Mouse (Mus musculus) liver, embryonic 13.5 days (tissue): Measurements from ENCODE around the gene Padi1. TPM values are rescaled to one million over a fixed set of nuclear protein-coding genes. Genes with fewer than 3 reads are reported as not detected.
A peak's percentile ranks its signal among the peaks of the same experiment; 100 is the strongest.

ENCODE experiments used
- ATAC-seq: fragments of 200-750 bp; cut with Nextera tagmentation; 2 replicates; pipeline ENCODE4 v1.8.0; 2017; ENCODE audit warnings: low read depth, mild to moderate bottlenecking, moderate number of reproducible peaks, moderate library complexity
- DNase-seq: peaks from one replicate; pipeline ENCODE4 v3.0.0; 2022
- H3K27ac ChIP-seq: fragments of 300-500 bp; sonication (generic); 2 replicates; pipeline ENCODE4 v1.5.1; 2015; ENCODE audit warnings: moderate library complexity, mild to moderate bottlenecking, inconsistent platforms
- H3K27me3 ChIP-seq: fragments of 300-500 bp; sonication (generic); 2 replicates; pipeline ENCODE4 v1.6.1; 2015; ENCODE audit warnings: mild to moderate bottlenecking, inconsistent platforms
- H3K36me3 ChIP-seq: fragments of 300-500 bp; sonication (generic); 2 replicates; pipeline ENCODE4 v1.6.1; 2015; ENCODE audit warnings: mild to moderate bottlenecking, inconsistent platforms
- H3K4me1 ChIP-seq: fragments of 300-500 bp; sonication (generic); replicated peaks from 2 replicates; pipeline ENCODE4 v1.6.1; 2015; ENCODE audit warnings: inconsistent platforms
- H3K4me2 ChIP-seq: fragments of 300-500 bp; sonication (generic); 2 replicates; pipeline ENCODE4 v1.6.1; 2015; ENCODE audit warnings: inconsistent platforms, mild to moderate bottlenecking, moderate library complexity
- H3K4me3 ChIP-seq: fragments of 300-500 bp; sonication (generic); replicated peaks from 2 replicates; pipeline ENCODE4 v1.5.1; 2015; ENCODE audit warnings: mild to moderate bottlenecking, inconsistent platforms
- H3K9ac ChIP-seq: fragments of 300-500 bp; sonication (generic); 2 replicates; pipeline ENCODE4 v1.6.1; 2015; ENCODE audit warnings: mild to moderate bottlenecking, inconsistent platforms
- H3K9me3 ChIP-seq: fragments of 300-500 bp; sonication (generic); replicated peaks from 2 replicates; pipeline ENCODE4 v1.6.1; 2016; ENCODE audit warnings: inconsistent platforms
- WGBS: fragments of 180-500 bp; shearing (Covaris S2); methylation state at CpG from one replicate; pipeline ENCODE4 v1.1.7; 2015; ENCODE audit not compliant: insufficient replicate concordance; 5-methylcytosine and 5-hydroxymethylcytosine counted together
- polyA plus RNA-seq: library from polyadenylated mRNA; unstranded; fragments of >200 nt; fragmentation: Nextera tagmentation; extraction: Ambion mirVana; gene quantifications from 2 replicates; pipeline ENCODE4 v1.2.1, GENCODE M21; 2015

Padi1 gene
- polyA plus RNA-seq, 1 experiment from 2014 or later = 0.03 TPM

DNA sequence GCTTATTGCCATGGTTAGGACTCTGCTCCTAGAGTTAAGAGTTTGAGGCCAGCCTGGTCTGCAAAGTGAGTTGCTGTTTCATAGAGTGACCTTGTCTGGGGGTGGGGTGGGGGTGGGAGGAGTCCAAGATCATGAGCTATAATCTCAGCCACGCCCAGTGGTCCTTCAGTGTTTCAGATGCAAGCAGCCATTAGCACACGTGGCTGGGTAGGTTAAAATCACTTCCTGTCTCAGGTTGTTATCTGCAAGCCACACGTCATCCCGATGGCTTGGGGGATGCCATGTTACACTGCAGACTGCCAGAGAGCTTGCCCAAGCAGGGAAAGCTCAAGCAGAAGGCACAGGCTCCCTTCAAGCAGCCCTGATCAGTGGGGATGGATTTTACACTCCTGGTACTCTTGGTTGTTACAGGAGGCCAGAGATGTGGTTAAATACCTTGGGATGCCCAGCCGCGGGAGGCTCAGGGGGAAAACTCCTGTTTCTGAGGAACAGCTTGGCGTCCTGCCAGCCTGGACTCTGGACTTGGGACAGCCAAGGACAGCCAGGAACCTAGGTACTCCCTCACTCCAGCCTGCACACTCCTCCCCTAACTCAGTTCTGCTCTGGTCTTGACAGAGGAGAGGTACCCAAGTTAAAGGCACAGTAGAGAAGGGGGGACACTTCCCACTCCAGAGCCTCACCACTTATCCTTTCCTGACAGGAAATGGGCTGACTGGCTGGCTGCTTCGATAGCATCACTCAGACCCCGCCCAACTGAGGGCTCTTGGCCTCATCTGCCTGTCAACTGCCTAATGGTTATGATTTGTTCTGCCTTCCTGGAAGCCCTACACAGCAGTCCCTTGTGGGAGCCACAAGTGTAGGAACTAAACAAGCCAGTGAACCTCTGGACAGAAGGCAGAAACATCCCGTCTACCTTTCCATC lies 29.3 kb downstream of the Padi1 start:
- ATAC-seq (peak; percentile 56), DNase-seq (peak; percentile 70)
- 0 out of 2 replicates have a peak overlapping the region, but pooled peaks have one; percentile 8 for H3K27ac ChIP-seq
- 0 out of 2 replicates have a peak overlapping the region, but pooled peaks have one; percentile 9 for H3K9ac ChIP-seq
- no peaks in the 10 kb centered on the region for H3K9me3 ChIP-seq
- peaks cover 15% of the 10 kb centered on the region; the same call in 1 of the 2 replicates for H3K27me3 ChIP-seq
- 4% methylated on average over 10 of the region's 10 CpGs for WGBS
- no peaks in the 10 kb centered on the region for H3K36me3 ChIP-seq
- H3K4me3 ChIP-seq = no peak overlapping the region
- H3K4me1 ChIP-seq = peaks cover 60% of the 10 kb centered on the region
- peak overlapping the region; percentile 79 for H3K4me2 ChIP-seq

GRCm38 (mm10) chr4:140815496-140815895 lies 30.1 kb downstream of the Padi1 start:
- 17% methylated on average over 5 of the region's 5 CpGs for WGBS
- H3K4me1 ChIP-seq = peaks cover 66% of the 10 kb centered on the region
- peak overlapping the region; percentile 79 for H3K4me2 ChIP-seq

DNA sequence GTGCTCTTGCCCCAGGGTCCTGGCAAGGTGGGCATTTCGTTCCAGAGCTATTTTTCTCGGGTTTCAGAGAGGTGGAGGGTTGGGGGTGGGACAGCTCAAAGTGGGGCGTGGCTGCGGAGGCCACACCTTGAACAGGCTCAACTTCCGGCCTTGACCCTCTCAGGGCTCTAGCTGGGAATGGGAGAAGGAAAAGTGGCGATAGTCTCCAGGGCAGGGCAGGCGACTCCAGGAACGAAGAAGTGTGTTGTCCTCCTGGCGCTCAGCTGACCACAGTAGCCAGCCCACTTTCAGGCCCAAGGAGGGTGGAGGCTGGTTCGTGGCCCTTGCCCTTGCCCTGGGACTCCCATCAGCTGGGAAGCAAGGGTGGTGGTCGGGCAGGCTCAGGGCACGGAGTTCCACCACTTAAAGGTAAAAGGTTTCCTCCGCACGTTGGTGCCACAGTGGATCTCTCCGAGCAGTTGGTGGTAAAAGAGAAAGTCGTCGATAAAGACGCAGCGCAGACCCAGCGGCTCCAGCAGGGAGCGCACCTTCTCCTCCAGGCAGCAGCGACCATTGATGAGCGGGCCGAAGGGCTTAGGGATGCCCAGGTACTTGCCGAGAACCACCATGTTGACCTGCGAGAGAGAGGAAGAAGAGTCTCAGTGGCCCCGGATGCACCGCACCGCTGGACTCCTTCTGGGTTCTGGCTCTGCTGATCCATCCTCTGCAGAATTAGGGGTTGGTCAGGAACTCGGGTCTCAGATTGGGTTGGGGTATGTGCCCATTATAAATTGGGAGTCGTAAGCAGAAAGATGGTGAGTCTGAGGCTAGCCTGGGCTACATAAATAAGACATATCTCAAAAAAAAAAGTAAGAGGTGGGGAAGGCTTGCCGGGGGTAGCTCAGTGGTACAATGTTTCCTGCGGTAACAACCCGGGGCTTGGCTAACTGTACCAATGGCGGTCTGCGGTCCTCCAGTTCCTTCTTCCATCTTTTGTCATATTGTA lies 31.0 kb downstream of the Padi1 start:
- Histone ChIP-seq H3K9ac (peak overlapping the region; percentile 67), H3K9me3 (no peaks in the 10 kb centered on the region), H3K36me3 (no peaks in the 10 kb centered on the region), H3K4me1 (peaks cover 76% of the 10 kb centered on the region), H3K27me3 (peaks cover 15% of the 10 kb centered on the region; the same call in 1 of the 2 replicates), H3K27ac (no peak overlapping the region), H3K4me3 (peak overlapping the region; percentile 65), H3K4me2 (peak overlapping the region; percentile 79)
- DNase-seq (peak; percentile 22), ATAC-seq (peak; percentile 43; the same call in 1 of the 2 replicates)
- WGBS = 19% methylated on average over 36 of the region's 36 CpGs

More at GRCm38 (mm10) chr4:140815496-140815895, 30.1 kb downstream of the Padi1 start:
- H3K9me3 ChIP-seq = no peaks in the 10 kb centered on the region
- ATAC-seq (peak; percentile 27; the same call in 1 of the 2 replicates), DNase-seq (no peak)
- peak overlapping the region; percentile 9; the same call in 1 of the 2 replicates for H3K9ac ChIP-seq
- no peak overlapping the region for H3K27ac ChIP-seq
- peaks cover 15% of the 10 kb centered on the region; the same call in 1 of the 2 replicates for H3K27me3 ChIP-seq
- H3K36me3 ChIP-seq = no peaks in the 10 kb centered on the region
- no peak overlapping the region for H3K4me3 ChIP-seq

DNA sequence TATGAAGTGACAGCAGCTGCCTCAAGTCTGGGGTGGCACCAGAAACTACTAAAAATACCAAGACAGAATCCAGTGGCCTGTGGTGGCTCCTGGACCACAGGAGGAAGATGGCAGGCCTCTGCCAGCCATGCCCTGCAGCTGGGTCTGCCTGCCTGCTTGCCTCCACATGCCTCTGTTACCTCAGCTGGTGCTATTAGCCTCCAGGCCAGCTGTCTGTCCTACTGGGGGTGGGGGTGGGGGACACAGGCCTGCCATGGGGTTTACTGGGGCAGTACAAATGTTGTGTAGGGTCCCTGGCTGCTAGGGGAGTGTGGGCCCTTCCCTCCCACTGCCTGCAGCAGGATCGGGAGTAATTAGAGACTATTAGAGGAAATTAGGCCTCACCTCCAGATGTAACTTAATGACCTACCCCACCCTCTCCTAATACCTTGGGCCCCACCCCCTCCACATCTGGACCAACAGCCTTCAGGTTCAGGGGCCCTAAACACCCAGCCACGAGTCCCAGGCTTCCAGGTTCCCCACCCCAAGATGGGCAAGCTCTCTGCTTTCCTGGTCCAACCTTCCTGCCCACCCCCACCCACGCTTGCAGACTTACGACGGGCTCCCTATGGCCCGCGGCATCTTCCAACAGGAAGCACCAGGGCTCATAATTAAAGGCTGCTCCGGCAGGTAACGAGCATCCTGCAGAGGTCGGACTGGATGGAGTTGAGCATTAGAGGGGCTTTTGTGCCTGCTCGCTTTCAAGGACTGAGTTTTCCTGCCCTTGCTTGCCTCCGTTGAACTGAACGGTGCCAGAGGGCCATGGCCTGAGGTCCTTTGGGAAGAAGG lies 32.0 kb downstream of the Padi1 start:
- WGBS = 39% methylated on average over 13 of the region's 13 CpGs
- no peak overlapping the region for H3K27ac ChIP-seq
- peaks cover 85% of the 10 kb centered on the region for H3K4me1 ChIP-seq
- no peaks in the 10 kb centered on the region for H3K36me3 ChIP-seq
- ATAC-seq (no peak), DNase-seq (no peak)
- H3K27me3 ChIP-seq = peaks cover 16% of the 10 kb centered on the region
- H3K9ac ChIP-seq = peak overlapping the region; percentile 67; the same call in 1 of the 2 replicates
- peak overlapping the region; percentile 79 for H3K4me2 ChIP-seq
- peak overlapping the region; percentile 65 for H3K4me3 ChIP-seq
- H3K9me3 ChIP-seq = no peaks in the 10 kb centered on the region

- WGBS = 11% methylated on average over 11 of the region's 14 CpGs
These were observed 33.0 kb downstream of the Padi1 start for GRCm38 (mm10) chr4:140812609-140813008.

DNA sequence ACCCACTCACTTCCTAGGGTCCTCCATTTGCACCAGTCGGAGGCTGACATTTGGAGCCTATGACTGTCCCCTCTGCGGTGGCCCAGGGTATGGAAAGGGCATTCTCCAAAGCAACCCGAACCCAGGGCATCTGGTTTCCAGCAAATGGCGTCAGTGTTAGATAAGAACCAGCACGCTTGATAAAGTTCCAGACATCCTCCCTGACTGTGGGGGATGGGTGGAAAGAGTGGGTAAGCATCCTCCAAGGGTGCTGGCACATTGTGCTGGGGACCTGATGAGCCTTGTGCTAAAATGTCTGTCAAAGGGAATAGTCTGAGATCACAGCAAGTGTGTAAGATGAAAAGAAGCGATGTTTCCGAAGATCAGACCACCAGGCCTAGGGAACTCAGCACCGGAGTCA lies 33.4 kb downstream of the Padi1 start:
- Histone ChIP-seq H3K9me3 (no peaks in the 10 kb centered on the region), H3K27ac (no peak overlapping the region; the same call in 1 of the 2 replicates), H3K27me3 (peaks cover 20% of the 10 kb centered on the region), H3K4me2 (peak overlapping the region; percentile 79), H3K36me3 (no peaks in the 10 kb centered on the region), H3K4me3 (0 out of 2 replicates have a peak overlapping the region, but pooled peaks have one; percentile 4), H3K4me1 (peaks cover 84% of the 10 kb centered on the region), H3K9ac (no peak overlapping the region; the same call in 1 of the 2 replicates)
- 22% methylated on average over 8 of the region's 8 CpGs for WGBS
- DNase-seq (no peak), ATAC-seq (0 out of 2 replicates have a peak, but pooled peaks have one; percentile 11)

More at GRCm38 (mm10) chr4:140812609-140813008, 33.0 kb downstream of the Padi1 start:
- no peak for DNase-seq
- Histone ChIP-seq H3K4me2 (peak overlapping the region; percentile 79), H3K9ac (no peak overlapping the region; the same call in 1 of the 2 replicates), H3K27ac (peak overlapping the region; percentile 53), H3K36me3 (no peaks in the 10 kb centered on the region), H3K27me3 (peaks cover 20% of the 10 kb centered on the region), H3K4me1 (peaks cover 85% of the 10 kb centered on the region), H3K9me3 (no peaks in the 10 kb centered on the region), H3K4me3 (0 out of 2 replicates have a peak overlapping the region, but pooled peaks have one; percentile 4)
- no peak for ATAC-seq

- H3K4me2 ChIP-seq = no peak within 1 kb of the TSS
- no peaks in the 10 kb centered on the region for H3K9me3 ChIP-seq
- peaks cover 28% of the 10 kb centered on the region for H3K27me3 ChIP-seq
- H3K4me1 ChIP-seq = peaks cover 69% of the 10 kb centered on the region
- peak; percentile 49 for ATAC-seq
- WGBS = 57% methylated on average over 16 of the region's 16 CpGs
- H3K27ac ChIP-seq = no peak within 1 kb of the TSS
- H3K4me3 ChIP-seq = no peak within 1 kb of the TSS
- no peaks in the 10 kb centered on the region for H3K36me3 ChIP-seq
- H3K9ac ChIP-seq = no peak within 1 kb of the TSS
- DNase-seq = no peak
These were observed 34.9 kb downstream of the Padi1 start, which contains the start of gene Padi3 for GRCm38 (mm10) chr4:140810458-140811260. Gene Padi3, minus strand, starts transcription at chr4:140810648.

- no peak for DNase-seq
These were observed 36.5 kb downstream of the Padi1 start for GRCm38 (mm10) chr4:140809118-140809517.

GRCm38 (mm10) chr4:140804601-140805000 lies 41.0 kb downstream of the Padi1 start:
- no peaks in the 10 kb centered on the region for H3K36me3 ChIP-seq
- H3K4me1 ChIP-seq = peaks cover 10% of the 10 kb centered on the region
- H3K27me3 ChIP-seq = peaks cover 16% of the 10 kb centered on the region
- DNase-seq (no peak), ATAC-seq (no peak)
- 70% methylated on average over 9 of the region's 9 CpGs for WGBS
- H3K27ac ChIP-seq = no peak overlapping the region
- no peak overlapping the region for H3K4me3 ChIP-seq
- no peak overlapping the region for H3K4me2 ChIP-seq
- H3K9me3 ChIP-seq = no peaks in the 10 kb centered on the region
- no peak overlapping the region for H3K9ac ChIP-seq

More at GRCm38 (mm10) chr4:140809118-140809517, 36.5 kb downstream of the Padi1 start:
- no peak overlapping the region for H3K27ac ChIP-seq
- H3K27me3 ChIP-seq = peaks cover 28% of the 10 kb centered on the region
- peaks cover 53% of the 10 kb centered on the region for H3K4me1 ChIP-seq
- H3K4me2 ChIP-seq = no peak overlapping the region
- no peak overlapping the region for H3K9ac ChIP-seq
- no peaks in the 10 kb centered on the region for H3K9me3 ChIP-seq
- no peak overlapping the region for H3K4me3 ChIP-seq
- WGBS = 16% methylated on average over 8 of the region's 8 CpGs
- H3K36me3 ChIP-seq = no peaks in the 10 kb centered on the region
- 0 out of 2 replicates have a peak, but pooled peaks have one; percentile 14 for ATAC-seq
